Mouse (Mus musculus) hindbrain, embryonic 12.5 days (tissue): ENCODE results near the gene Cd274. TPM values are rescaled to one million over a fixed set of nuclear protein-coding genes. Genes with fewer than 3 reads are reported as not detected.
"Not testable (repeated sequence)": the region's sequence is repeated elsewhere in the genome, so short reads cannot be mapped to it uniquely, and the experiment has no call there.

Source experiments
- ATAC-seq: fragments of 200-750 bp; cut with Nextera tagmentation; 2 replicates; pipeline ENCODE4 v1.8.0; 2017; ENCODE audit warnings: moderate TSS enrichment; ENCODE audit not compliant: low FRiP score
- H3K27ac ChIP-seq: fragments of 300-500 bp; sonication (generic); 2 replicates; pipeline ENCODE4 v1.5.1; 2016; ENCODE audit warnings: mild to moderate bottlenecking
- H3K27me3 ChIP-seq: fragments of 300-500 bp; sonication (generic); 2 replicates; pipeline ENCODE4 v1.6.1; 2016; ENCODE audit warnings: mild to moderate bottlenecking
- H3K36me3 ChIP-seq: fragments of 300-500 bp; sonication (generic); 2 replicates; pipeline ENCODE4 v1.6.1; 2016; ENCODE audit warnings: mild to moderate bottlenecking
- H3K4me1 ChIP-seq: fragments of 300-500 bp; sonication (generic); 2 replicates; pipeline ENCODE4 v1.6.1; 2016
- H3K4me2 ChIP-seq: fragments of 300-500 bp; sonication (generic); replicated peaks from 2 replicates; pipeline ENCODE4 v1.6.1; 2016; ENCODE audit warnings: mild to moderate bottlenecking
- H3K4me3 ChIP-seq: fragments of 300-500 bp; sonication (generic); 2 replicates; pipeline ENCODE4 v1.5.1; 2016; ENCODE audit warnings: mild to moderate bottlenecking
- H3K9ac ChIP-seq: fragments of 300-500 bp; sonication (generic); 2 replicates; pipeline ENCODE4 v1.6.1; 2016; ENCODE audit warnings: mild to moderate bottlenecking, moderate library complexity
- H3K9me3 ChIP-seq: fragments of 300-500 bp; sonication (generic); replicated peaks from 2 replicates; pipeline ENCODE4 v1.6.1; 2016; ENCODE audit warnings: mild to moderate bottlenecking
- WGBS: fragments of 180-500 bp; shearing (Covaris S2); methylation state at CpG from one replicate; pipeline ENCODE4 v1.1.7; 2016; 5-methylcytosine and 5-hydroxymethylcytosine counted together
- polyA plus RNA-seq: library from polyadenylated mRNA; unstranded; fragments of >200 nt; fragmentation: Nextera tagmentation; extraction: Ambion mirVana; gene quantifications from 2 replicates; pipeline ENCODE4 v1.2.1, GENCODE M21; 2016

Cd274 gene
- polyA plus RNA-seq, 1 experiment from 2014 or later, result 0.44 TPM

GRCm38 (mm10) chr19:29403251-29403650 lies 36.0 kb downstream of the Cd274 start:
- Histone ChIP-seq H3K36me3 (no peaks in the 10 kb centered on the region), H3K9ac (no peak overlapping the region), H3K27me3 (no peaks in the 10 kb centered on the region), H3K27ac (no peak overlapping the region), H3K4me2 (no peak overlapping the region), H3K4me1 (peaks cover 4% of the 10 kb centered on the region; the same call in 1 of the 2 replicates), H3K9me3 (0 out of 2 replicates have a peak, but pooled peaks cover 4% of the 10 kb centered on the region), H3K4me3 (no peak overlapping the region)
- WGBS, result 85% methylated on average over 4 of the region's 4 CpGs
- no peak for ATAC-seq

GRCm38 (mm10) chr19:29405388-29405787 lies 38.1 kb downstream of the Cd274 start:
- ATAC-seq, result no peak
- peaks cover 4% of the 10 kb centered on the region; the same call in 1 of the 2 replicates for H3K4me1 ChIP-seq
- WGBS, result 71% methylated on average over 2 of the region's 2 CpGs

GRCm38 (mm10) chr19:29406042-29407017 lies 39.1 kb downstream of the Cd274 start:
- no peak overlapping the region for H3K4me3 ChIP-seq
- H3K36me3 ChIP-seq, result no peaks in the 10 kb centered on the region
- no peaks in the 10 kb centered on the region; the same call in 1 of the 2 replicates for H3K27me3 ChIP-seq
- no peaks in the 10 kb centered on the region for H3K9me3 ChIP-seq
- no peak for ATAC-seq
- no peak overlapping the region for H3K4me2 ChIP-seq
- H3K4me1 ChIP-seq, result peaks cover 4% of the 10 kb centered on the region; the same call in 1 of the 2 replicates
- no peak overlapping the region for H3K27ac ChIP-seq
- 72% methylated on average over 18 of the region's 18 CpGs for WGBS
- no peak overlapping the region for H3K9ac ChIP-seq

More at GRCm38 (mm10) chr19:29405388-29405787, 38.1 kb downstream of the Cd274 start:
- H3K27me3 ChIP-seq, result no peaks in the 10 kb centered on the region; the same call in 1 of the 2 replicates
- no peak overlapping the region for H3K9ac ChIP-seq
- H3K9me3 ChIP-seq, result no peaks in the 10 kb centered on the region
- no peak overlapping the region for H3K27ac ChIP-seq
- no peaks in the 10 kb centered on the region for H3K36me3 ChIP-seq
- no peak overlapping the region for H3K4me3 ChIP-seq
- H3K4me2 ChIP-seq, result no peak overlapping the region

GRCm38 (mm10) chr19:29410619-29411018 lies 43.4 kb downstream of the Cd274 start, which contains the start of gene Pdcd1lg2:
Pdcd1lg2 (plus strand) TSS chr19:29410919.
- no peak within 1 kb of the TSS for H3K27ac ChIP-seq
- whole genome bisulfite sequencing, result 87% methylated on average over 4 of the region's 4 CpGs
- no peaks in the 10 kb centered on the region for H3K4me1 ChIP-seq
- H3K9ac ChIP-seq, result no peak within 1 kb of the TSS
- H3K27me3 ChIP-seq, result no peaks in the 10 kb centered on the region; the same call in 1 of the 2 replicates
- no peak within 1 kb of the TSS for H3K4me3 ChIP-seq
- no peak within 1 kb of the TSS for H3K4me2 ChIP-seq
- ATAC-seq, result no peak
- H3K36me3 ChIP-seq, result no peaks in the 10 kb centered on the region
- no peaks in the 10 kb centered on the region for H3K9me3 ChIP-seq

GRCm38 (mm10) chr19:29412476-29413420 lies 45.5 kb downstream of the Cd274 start:
- ATAC-seq, result no peak
- no peak overlapping the region for H3K9ac ChIP-seq
- H3K27ac ChIP-seq, result no peak overlapping the region
- no peak overlapping the region for H3K4me2 ChIP-seq
- WGBS, result 71% methylated on average over 6 of the region's 6 CpGs
- no peaks in the 10 kb centered on the region for H3K4me1 ChIP-seq
- H3K4me3 ChIP-seq, result no peak overlapping the region
- no peaks in the 10 kb centered on the region; the same call in 1 of the 2 replicates for H3K27me3 ChIP-seq
- no peaks in the 10 kb centered on the region for H3K36me3 ChIP-seq
- H3K9me3 ChIP-seq, result no peaks in the 10 kb centered on the region

GRCm38 (mm10) chr19:29414513-29414912 lies 47.3 kb downstream of the Cd274 start:
- Histone ChIP-seq H3K27ac (no peak overlapping the region), H3K9me3 (no peaks in the 10 kb centered on the region), H3K9ac (no peak overlapping the region), H3K4me2 (no peak overlapping the region), H3K36me3 (no peaks in the 10 kb centered on the region), H3K27me3 (no peaks in the 10 kb centered on the region), H3K4me3 (no peak overlapping the region), H3K4me1 (no peaks in the 10 kb centered on the region; the same call in 1 of the 2 replicates)
- WGBS, result 88% methylated on average over 3 of the region's 3 CpGs
- ATAC-seq, result no peak

- H3K4me3 ChIP-seq, H3K9me3 ChIP-seq, H3K9ac ChIP-seq, H3K4me1 ChIP-seq, H3K36me3 ChIP-seq, H3K27me3 ChIP-seq, H3K4me2 ChIP-seq, ATAC-seq, H3K27ac ChIP-seq: not testable (repeated sequence)
Observed at GRCm38 (mm10) chr19:29414917-29415316, 47.7 kb downstream of the Cd274 start.

- no peaks in the 10 kb centered on the region for H3K27me3 ChIP-seq
- no peak for ATAC-seq
- no peaks in the 10 kb centered on the region; the same call in 1 of the 2 replicates for H3K4me1 ChIP-seq
- H3K4me2 ChIP-seq, result no peak overlapping the region
- no peak overlapping the region for H3K9ac ChIP-seq
- WGBS, result 85% methylated on average over 3 of the region's 3 CpGs
- no peaks in the 10 kb centered on the region for H3K9me3 ChIP-seq
- no peak overlapping the region for H3K4me3 ChIP-seq
- no peaks in the 10 kb centered on the region for H3K36me3 ChIP-seq
- H3K27ac ChIP-seq, result no peak overlapping the region
Observed at GRCm38 (mm10) chr19:29416393-29416902, 49.2 kb downstream of the Cd274 start.

GRCm38 (mm10) chr19:29417188-29417587 lies 49.9 kb downstream of the Cd274 start:
- no peak for ATAC-seq
- Histone ChIP-seq H3K27me3 (no peaks in the 10 kb centered on the region), H3K36me3 (no peaks in the 10 kb centered on the region), H3K4me2 (no peak overlapping the region), H3K27ac (no peak overlapping the region), H3K9me3 (no peaks in the 10 kb centered on the region), H3K4me1 (no peaks in the 10 kb centered on the region; the same call in none of the 2 replicates), H3K4me3 (no peak overlapping the region), H3K9ac (no peak overlapping the region)
- 75% methylated on average over 2 of the region's 2 CpGs for WGBS

- H3K27me3 ChIP-seq, result no peaks in the 10 kb centered on the region
- WGBS, result 81% methylated on average over 2 of the region's 2 CpGs
Observed at GRCm38 (mm10) chr19:29417894-29418293, 50.6 kb downstream of the Cd274 start.

GRCm38 (mm10) chr19:29418661-29419115 lies 51.4 kb downstream of the Cd274 start:
- no peaks in the 10 kb centered on the region for H3K27me3 ChIP-seq
- 35% methylated on average over 9 of the region's 9 CpGs for WGBS
- no peaks in the 10 kb centered on the region for H3K9me3 ChIP-seq
- no peaks in the 10 kb centered on the region for H3K36me3 ChIP-seq
- H3K27ac ChIP-seq, result no peak overlapping the region
- no peaks in the 10 kb centered on the region; the same call in none of the 2 replicates for H3K4me1 ChIP-seq
- no peak overlapping the region for H3K4me3 ChIP-seq
- no peak for ATAC-seq
- H3K9ac ChIP-seq, result no peak overlapping the region
- H3K4me2 ChIP-seq, result no peak overlapping the region

More at GRCm38 (mm10) chr19:29417894-29418293, 50.6 kb downstream of the Cd274 start:
- H3K9ac ChIP-seq, result no peak overlapping the region
- no peak for ATAC-seq
- H3K4me2 ChIP-seq, result no peak overlapping the region
- H3K4me3 ChIP-seq, result no peak overlapping the region
- H3K9me3 ChIP-seq, result no peaks in the 10 kb centered on the region
- no peaks in the 10 kb centered on the region; the same call in none of the 2 replicates for H3K4me1 ChIP-seq
- H3K27ac ChIP-seq, result no peak overlapping the region
- no peaks in the 10 kb centered on the region for H3K36me3 ChIP-seq
